Mouse (Mus musculus): ENCODE results near the gene Iqca.
A peak's percentile ranks its signal among the peaks of the same experiment; 100 is the strongest.

Iqca gene

GRCm38 (mm10) chr1:90060599-90060998 lies 92.6 kb downstream of the Iqca start:
- peak in 1 of 2 experiments; percentile 17 for DNase-seq (ENCODE audit: low spot score in 2 of 2)

GRCm38 (mm10) chr1:90060054-90060453 lies 93.1 kb downstream of the Iqca start:
- no peak for DNase-seq (ENCODE audit: low spot score in 2 of 2)

- DNase-seq (ENCODE audit: low spot score in 2 of 2), result no peak
Observed at GRCm38 (mm10) chr1:90054991-90055390, 98.2 kb downstream of the Iqca start.

- peak in 1 of 2 experiments; percentile 13 for DNase-seq (ENCODE audit: low spot score in 2 of 2)
Observed at GRCm38 (mm10) chr1:90051347-90051746, 101.9 kb downstream of the Iqca start.

- no peak for DNase-seq (ENCODE audit: low spot score in 2 of 2)
Observed at GRCm38 (mm10) chr1:90050046-90050739, 103.0 kb downstream of the Iqca start.

- DNase-seq (ENCODE audit: low spot score in 2 of 2), result no peak
Observed at GRCm38 (mm10) chr1:90028305-90028704, 124.9 kb downstream of the Iqca start.

GRCm38 (mm10) chr1:90026945-90027344 lies 126.3 kb downstream of the Iqca start:
- DNase-seq (ENCODE audit: low spot score in 2 of 2), result no peak

GRCm38 (mm10) chr1:90020336-90020735 lies 132.9 kb downstream of the Iqca start:
- DNase-seq (ENCODE audit: low spot score in 2 of 2), result no peak

GRCm38 (mm10) chr1:90018071-90018470 lies 135.1 kb downstream of the Iqca start:
- DNase-seq (ENCODE audit: low spot score in 2 of 2), result no peak

- no peak for DNase-seq (ENCODE audit: low spot score in 2 of 2)
Observed at GRCm38 (mm10) chr1:90014446-90014845, 138.8 kb downstream of the Iqca start, which contains the start of gene Asb18. TSS of gene Asb18 (minus strand) at chr1:90014666.

GRCm38 (mm10) chr1:90013273-90013672 lies 139.9 kb downstream of the Iqca start:
- DNase-seq (ENCODE audit: low spot score in 2 of 2), result no peak

GRCm38 (mm10) chr1:90012850-90013249 lies 140.4 kb downstream of the Iqca start:
- DNase-seq (ENCODE audit: low spot score in 2 of 2), result no peak

- DNase-seq (ENCODE audit: low spot score in 2 of 2), result no peak
Observed at GRCm38 (mm10) chr1:90012168-90012567, 141.0 kb downstream of the Iqca start.

- DNase-seq (ENCODE audit: low spot score in 2 of 2), result no peak
Observed at GRCm38 (mm10) chr1:90010077-90010476, 143.1 kb downstream of the Iqca start.

GRCm38 (mm10) chr1:90009188-90009587 lies 144.0 kb downstream of the Iqca start:
- DNase-seq (ENCODE audit: low spot score in 2 of 2), result no peak

- DNase-seq (ENCODE audit: low spot score in 2 of 2), result no peak
Observed at GRCm38 (mm10) chr1:90006666-90007065, 146.5 kb downstream of the Iqca start.

GRCm38 (mm10) chr1:90000981-90001380 lies 152.2 kb downstream of the Iqca start:
- DNase-seq (ENCODE audit: low spot score in 2 of 2), result no peak

- DNase-seq (ENCODE audit: low spot score in 2 of 2), result no peak
Observed at GRCm38 (mm10) chr1:89999858-90000257, 153.3 kb downstream of the Iqca start.

GRCm38 (mm10) chr1:89998696-89999095 lies 154.5 kb downstream of the Iqca start:
- no peak for DNase-seq (ENCODE audit: low spot score in 2 of 2)

GRCm38 (mm10) chr1:89998076-89998475 lies 155.1 kb downstream of the Iqca start:
- no peak for DNase-seq (ENCODE audit: low spot score in 2 of 2)

GRCm38 (mm10) chr1:89992256-89992655 lies 160.9 kb downstream of the Iqca start:
- no peak for DNase-seq (ENCODE audit: low spot score in 2 of 2)

All from natural killer cell, adult 2 months (primary cell).